Mouse (Mus musculus) kidney, postnatal 4 days (tissue): Measurements from ENCODE around the gene Gm17662.

Experiments
- DNase-seq, 2 experiments: peaks; one replicate each; pipeline ENCODE4 v3.0.0; 2021; ENCODE audit warnings: mixed read lengths in 2 of 2

Gene Gm17662

GRCm38 (mm10) chr4:104888499-104889262, 31.6 kb downstream of the Gm17662 start:
- DNase-seq = peak; percentile 11 to 29

- peak in 1 of 2 experiments; percentile 17 for DNase-seq
Observed at GRCm38 (mm10) chr4:104891708-104892107, 34.6 kb downstream of the Gm17662 start.

GRCm38 (mm10) chr4:104893588-104893987, 36.5 kb downstream of the Gm17662 start:
- DNase-seq = no peak

- peak; percentile 67 to 70 for DNase-seq
Observed at GRCm38 (mm10) chr4:104894004-104894734, 37.0 kb downstream of the Gm17662 start.

- no peak for DNase-seq
Observed at GRCm38 (mm10) chr4:104902836-104903235, 45.7 kb downstream of the Gm17662 start.

GRCm38 (mm10) chr4:104905049-104905448, 47.9 kb downstream of the Gm17662 start:
- DNase-seq = no peak
